Mouse (Mus musculus): Measurements from ENCODE around the gene Adamts7. TPM values are rescaled to one million over a fixed set of nuclear protein-coding genes. Genes with fewer than 3 reads are reported as not detected.

The Adamts7 gene
- polyA plus RNA-seq, 1 experiment from 2014 or later, result 11.2 TPM

DNA sequence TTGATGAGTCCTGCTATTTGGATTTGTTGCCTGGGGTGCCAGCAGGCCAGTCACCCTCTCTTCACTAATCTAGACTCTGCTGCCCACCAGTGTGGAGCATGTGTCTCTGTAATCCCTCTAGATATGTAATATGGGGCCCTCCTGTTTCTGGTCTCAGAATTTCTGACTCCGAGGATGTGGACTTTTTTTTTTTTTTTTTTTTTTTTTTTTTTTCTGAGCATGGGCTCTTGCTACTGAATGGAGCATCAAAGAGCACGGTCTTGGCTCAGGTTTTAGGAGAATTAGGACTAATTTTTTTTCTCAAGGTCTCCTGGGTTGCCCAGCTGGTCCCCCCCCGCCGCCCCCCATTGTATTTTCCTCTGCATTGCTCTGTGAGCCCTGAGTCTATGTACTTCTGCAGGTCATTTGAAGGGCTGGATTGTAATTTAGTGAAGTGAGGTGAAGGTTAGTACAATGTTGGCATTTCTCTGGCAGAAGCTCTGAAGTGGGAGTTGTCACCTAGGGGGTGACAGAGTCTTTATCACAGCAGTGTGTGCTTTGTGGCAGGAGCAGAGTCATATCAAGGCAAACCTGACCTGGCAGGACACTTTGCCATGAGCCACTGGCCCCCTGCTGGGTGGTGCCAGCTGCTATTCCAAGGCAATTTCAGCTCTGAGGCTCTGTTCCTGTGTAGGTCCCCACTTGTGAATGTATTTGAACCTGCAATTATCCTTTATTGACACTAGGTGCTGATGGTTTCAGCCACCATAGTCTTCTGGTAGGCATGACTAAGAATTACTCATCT is 2.0 kb downstream of the Adamts7 start:
- H3K4me2 ChIP-seq, result peak overlapping the region; percentile 92
- H3K4me3 ChIP-seq, result peak overlapping the region; percentile 84
- no peak for ATAC-seq (ENCODE audit: low read depth)
- peak overlapping the region; percentile 84; the same call in 1 of the 2 replicates for H3K9ac ChIP-seq
- H3K36me3 ChIP-seq, result no peaks in the 10 kb centered on the region
- no peak overlapping the region for H3K27ac ChIP-seq (replicated peaks)
- no peaks in the 10 kb centered on the region for H3K27me3 ChIP-seq
- peaks cover 38% of the 10 kb centered on the region for H3K4me1 ChIP-seq (replicated peaks)
- H3K9me3 ChIP-seq, result peaks cover 2% of the 10 kb centered on the region; the same call in 1 of the 2 replicates
- 51% methylated on average over 4 of the region's 4 CpGs for WGBS

DNA sequence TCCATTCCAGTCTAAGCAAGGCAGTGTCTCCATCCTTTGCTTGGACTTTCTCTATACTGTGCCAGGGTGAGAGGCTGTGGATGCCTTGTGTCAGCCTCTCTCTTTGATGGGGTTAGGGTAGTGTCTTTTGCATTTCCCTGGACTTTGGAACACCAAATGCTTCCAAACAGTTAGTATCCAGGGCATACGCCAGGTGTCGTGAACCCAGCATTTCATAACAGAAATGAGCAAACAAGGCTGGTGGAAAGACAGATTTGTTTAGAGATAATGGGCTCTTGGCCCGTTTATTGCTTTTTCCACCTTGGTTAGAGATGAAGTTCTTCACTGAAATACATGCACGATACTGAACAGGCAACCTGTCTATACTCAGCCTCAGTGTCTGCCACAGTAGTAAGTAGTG is 2.7 kb downstream of the Adamts7 start:
- Histone ChIP-seq H3K9me3 (no peaks in the 10 kb centered on the region), H3K9ac (no peak overlapping the region), H3K27ac (replicated peaks) (no peak overlapping the region), H3K36me3 (no peaks in the 10 kb centered on the region), H3K4me1 (replicated peaks) (peaks cover 38% of the 10 kb centered on the region), H3K27me3 (no peaks in the 10 kb centered on the region), H3K4me2 (no peak overlapping the region), H3K4me3 (no peak overlapping the region)
- ATAC-seq (ENCODE audit: low read depth), result no peak
- 93% methylated on average over 4 of the region's 4 CpGs for WGBS

DNA sequence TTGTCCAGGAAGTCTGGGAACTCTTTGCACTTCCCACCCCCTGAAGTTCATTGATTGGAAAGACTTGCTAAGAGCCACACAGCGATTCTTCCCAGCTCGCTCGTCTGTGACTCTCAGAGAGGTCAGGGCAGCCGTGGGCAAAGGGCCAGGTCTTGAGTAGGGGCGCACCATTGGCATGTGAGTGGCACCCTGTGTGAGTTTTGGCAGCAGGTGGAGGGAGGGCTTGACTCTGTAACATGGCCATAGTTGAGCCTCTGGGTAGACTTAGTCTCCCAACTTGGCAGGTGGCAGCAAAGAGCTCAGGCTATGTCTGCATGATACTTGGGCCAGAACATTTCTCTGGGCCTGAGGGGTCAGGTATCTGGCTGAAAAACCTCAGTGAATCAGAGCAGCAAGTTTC is 3.7 kb downstream of the Adamts7 start:
- Histone ChIP-seq H3K4me1 (replicated peaks) (peaks cover 38% of the 10 kb centered on the region), H3K27me3 (no peaks in the 10 kb centered on the region), H3K27ac (replicated peaks) (no peak overlapping the region), H3K4me3 (no peak overlapping the region), H3K9me3 (no peaks in the 10 kb centered on the region), H3K9ac (no peak overlapping the region), H3K36me3 (peaks cover 3% of the 10 kb centered on the region), H3K4me2 (no peak overlapping the region)
- ATAC-seq (ENCODE audit: low read depth), result no peak
- 75% methylated on average over 5 of the region's 5 CpGs for WGBS

DNA sequence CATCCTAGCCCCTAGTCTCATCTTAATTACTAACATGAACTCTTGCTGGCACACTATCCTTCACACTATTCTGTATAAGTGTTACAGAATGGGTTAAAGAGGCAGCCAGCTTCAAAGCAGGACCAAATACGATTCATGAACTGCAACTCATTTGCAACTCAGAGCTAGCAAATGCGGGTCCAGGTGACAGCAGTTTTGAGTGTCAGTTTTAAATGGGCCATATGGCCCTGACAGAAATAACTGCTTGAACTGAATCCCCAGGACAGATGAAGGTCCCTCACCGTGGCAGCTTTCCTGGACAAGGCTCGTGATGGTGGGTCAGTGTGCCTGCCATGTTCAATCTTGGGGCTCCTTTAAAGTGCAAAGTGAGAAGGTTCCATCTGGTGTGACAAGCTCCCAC is 7.1 kb downstream of the Adamts7 start:
- 71% methylated on average over 4 of the region's 4 CpGs for WGBS

DNA sequence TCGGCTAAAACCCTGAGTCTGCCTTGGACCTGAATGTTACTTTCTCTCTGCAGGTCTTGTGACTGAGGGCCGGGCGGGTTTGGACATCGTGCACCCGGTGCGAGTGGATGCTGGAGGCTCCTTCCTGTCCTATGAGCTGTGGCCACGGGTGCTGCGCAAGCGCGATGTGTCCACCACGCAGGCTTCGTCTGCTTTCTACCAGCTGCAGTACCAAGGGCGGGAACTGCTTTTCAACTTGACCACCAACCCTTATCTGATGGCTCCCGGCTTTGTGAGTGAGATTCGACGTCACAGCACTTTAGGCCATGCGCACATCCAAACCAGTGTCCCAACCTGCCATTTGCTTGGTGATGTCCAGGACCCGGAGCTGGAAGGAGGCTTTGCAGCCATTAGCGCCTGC is 8.6 kb downstream of the Adamts7 start:
- no peaks in the 10 kb centered on the region for H3K27me3 ChIP-seq
- no peak overlapping the region for H3K4me2 ChIP-seq
- no peak overlapping the region for H3K9ac ChIP-seq
- peaks cover 4% of the 10 kb centered on the region; the same call in 1 of the 2 replicates for H3K4me1 ChIP-seq (replicated peaks)
- H3K36me3 ChIP-seq, result peaks cover 51% of the 10 kb centered on the region
- no peak overlapping the region for H3K27ac ChIP-seq (replicated peaks)
- H3K9me3 ChIP-seq, result no peaks in the 10 kb centered on the region
- H3K4me3 ChIP-seq, result no peak overlapping the region
- ATAC-seq (ENCODE audit: low read depth), result no peak
- WGBS, result 96% methylated on average over 19 of the region's 19 CpGs

More for the DNA sequence above, 7.1 kb downstream of the Adamts7 start:
- H3K27ac ChIP-seq (replicated peaks), result no peak overlapping the region
- ATAC-seq (ENCODE audit: low read depth), result no peak
- no peaks in the 10 kb centered on the region for H3K9me3 ChIP-seq
- H3K36me3 ChIP-seq, result peaks cover 37% of the 10 kb centered on the region
- no peak overlapping the region for H3K4me2 ChIP-seq
- H3K27me3 ChIP-seq, result no peaks in the 10 kb centered on the region
- H3K4me1 ChIP-seq (replicated peaks), result peaks cover 18% of the 10 kb centered on the region
- no peak overlapping the region for H3K9ac ChIP-seq
- H3K4me3 ChIP-seq, result no peak overlapping the region

DNA sequence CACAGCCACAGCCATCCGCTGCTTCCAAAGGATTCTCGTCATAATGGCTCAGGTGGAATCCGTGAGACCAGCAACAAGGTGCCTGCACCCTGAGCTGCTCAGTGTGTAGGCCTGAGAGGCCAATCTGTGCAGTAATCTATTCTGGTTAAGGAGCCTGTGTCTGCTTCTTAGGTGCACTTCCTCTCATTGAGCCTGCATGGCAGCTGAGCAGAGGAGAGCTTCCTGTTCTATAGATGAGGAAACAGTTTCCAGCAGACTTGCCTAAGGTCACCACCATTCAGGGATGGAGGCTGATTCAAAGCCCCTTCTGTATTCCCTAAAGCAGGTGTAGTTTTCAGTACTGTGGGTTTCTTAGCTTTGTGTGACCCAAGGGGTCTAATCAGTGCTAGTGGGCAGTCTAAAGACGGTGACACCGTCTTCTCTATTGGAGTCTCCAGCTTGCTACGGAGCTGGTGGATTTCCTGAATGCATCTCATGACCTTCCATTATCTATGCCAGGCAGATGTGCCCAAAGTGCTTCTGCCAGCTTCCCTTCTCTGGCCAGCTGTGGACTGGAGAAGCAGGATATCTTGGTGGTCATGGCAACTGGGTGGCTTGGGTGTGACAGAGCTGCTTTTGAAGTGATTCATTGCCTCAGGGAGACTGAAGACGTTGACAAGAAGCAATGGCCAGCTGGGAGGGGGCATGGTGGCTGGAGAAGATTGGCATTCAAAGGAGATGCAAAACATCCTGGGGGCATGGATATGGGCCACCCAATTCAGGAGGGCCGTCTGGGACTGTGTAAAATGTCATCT is 9.9 kb downstream of the Adamts7 start:
- Histone ChIP-seq H3K9ac (no peak overlapping the region), H3K36me3 (peaks cover 64% of the 10 kb centered on the region), H3K4me2 (no peak overlapping the region), H3K4me1 (replicated peaks) (no peaks in the 10 kb centered on the region), H3K27me3 (no peaks in the 10 kb centered on the region), H3K4me3 (no peak overlapping the region), H3K27ac (replicated peaks) (no peak overlapping the region), H3K9me3 (no peaks in the 10 kb centered on the region)
- ATAC-seq (ENCODE audit: low read depth), result no peak
- 79% methylated on average over 8 of the region's 8 CpGs for WGBS

DNA sequence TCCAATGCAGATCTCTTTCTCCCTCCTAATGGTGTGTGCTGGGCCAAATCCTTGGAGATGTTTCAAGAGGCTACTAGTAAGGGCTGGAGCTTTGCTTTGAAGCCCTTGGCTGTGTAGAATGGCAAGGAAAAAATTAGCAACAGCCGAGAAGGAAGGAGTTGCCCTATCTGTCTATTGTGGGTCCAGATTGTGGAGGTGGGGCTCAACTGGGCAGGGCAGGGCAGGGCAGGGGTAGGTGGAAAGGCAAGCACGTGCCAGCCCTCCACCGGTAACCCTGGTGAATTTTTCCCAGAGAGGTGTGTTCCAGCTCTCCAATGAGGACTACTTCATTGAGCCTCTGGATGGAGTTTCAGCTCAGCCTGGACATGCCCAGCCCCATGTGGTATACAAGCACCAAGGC is 10.5 kb downstream of the Adamts7 start:
- Histone ChIP-seq H3K4me3 (no peak overlapping the region), H3K36me3 (peaks cover 70% of the 10 kb centered on the region)
- 93% methylated on average over 3 of the region's 3 CpGs for WGBS

DNA sequence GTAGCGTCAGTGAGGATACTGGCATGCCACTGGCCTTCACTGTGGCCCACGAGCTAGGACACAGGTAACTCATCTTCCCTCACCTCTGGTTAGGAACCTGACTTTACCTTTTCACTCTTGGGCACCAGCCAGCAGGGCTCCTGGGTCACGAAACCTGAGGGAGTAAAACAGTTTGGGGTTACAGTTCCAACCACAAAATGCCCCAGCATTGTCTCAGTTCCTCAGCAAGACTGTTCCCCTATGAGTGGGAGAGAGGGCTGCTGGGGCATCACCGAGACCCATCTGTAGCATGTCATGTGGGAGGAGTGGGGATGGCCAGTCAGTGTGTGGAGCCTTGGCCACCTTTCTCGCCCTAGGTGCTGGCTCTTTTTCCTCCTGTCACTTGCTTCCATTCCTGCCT is 16.5 kb downstream of the Adamts7 start:
- no peak overlapping the region for H3K4me3 ChIP-seq
- no peak for ATAC-seq (ENCODE audit: low read depth)
- H3K27ac ChIP-seq (replicated peaks), result no peak overlapping the region
- 90% methylated on average over 5 of the region's 5 CpGs for WGBS
- H3K9me3 ChIP-seq, result no peaks in the 10 kb centered on the region
- no peak overlapping the region for H3K4me2 ChIP-seq
- H3K9ac ChIP-seq, result no peak overlapping the region
- H3K27me3 ChIP-seq, result no peaks in the 10 kb centered on the region
- H3K4me1 ChIP-seq (replicated peaks), result peaks cover 6% of the 10 kb centered on the region
- H3K36me3 ChIP-seq, result peaks cover 78% of the 10 kb centered on the region

More for the DNA sequence above, 10.5 kb downstream of the Adamts7 start:
- no peaks in the 10 kb centered on the region for H3K4me1 ChIP-seq (replicated peaks)
- H3K27me3 ChIP-seq, result no peaks in the 10 kb centered on the region
- no peak for ATAC-seq (ENCODE audit: low read depth)
- no peak overlapping the region for H3K27ac ChIP-seq (replicated peaks)
- H3K9me3 ChIP-seq, result no peaks in the 10 kb centered on the region
- no peak overlapping the region for H3K4me2 ChIP-seq
- no peak overlapping the region for H3K9ac ChIP-seq

DNA sequence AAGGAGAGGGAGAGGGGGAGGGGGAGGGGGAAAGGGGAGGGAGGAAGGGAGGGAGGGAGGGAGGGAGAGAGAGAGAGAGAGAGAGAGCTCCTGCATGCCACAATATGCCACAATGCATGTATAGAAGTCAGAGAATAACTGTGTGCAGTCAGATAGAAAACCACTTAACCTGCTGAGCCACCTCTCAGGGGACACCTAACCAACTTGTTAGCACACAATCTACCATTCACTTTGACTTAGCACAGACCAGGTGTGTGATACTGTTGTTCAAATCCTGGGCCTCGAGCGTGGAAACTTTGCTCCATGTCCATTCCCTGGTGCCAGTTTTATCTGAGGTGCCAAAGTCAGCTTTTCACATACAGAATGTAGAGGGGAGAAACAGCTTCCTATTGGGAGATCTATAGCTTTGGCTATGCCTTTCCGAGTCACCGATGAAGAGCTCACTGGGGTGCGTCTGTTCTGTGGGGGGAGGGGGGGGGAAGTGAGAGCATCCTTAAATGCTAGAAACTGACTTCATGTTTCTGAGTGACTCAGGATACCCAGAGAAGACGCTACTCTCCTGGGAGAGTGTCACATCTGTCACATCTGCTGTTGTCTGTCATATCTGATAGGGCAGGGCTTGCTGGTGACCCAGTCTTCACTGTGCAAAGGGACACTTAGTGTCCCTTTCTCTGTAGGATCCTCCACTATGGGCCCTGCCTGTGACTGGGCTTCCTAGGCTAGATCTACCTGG is 19.0 kb downstream of the Adamts7 start:
- no peak overlapping the region for H3K9ac ChIP-seq
- H3K4me3 ChIP-seq, result no peak overlapping the region
- H3K4me1 ChIP-seq (replicated peaks), result peaks cover 7% of the 10 kb centered on the region
- no peak overlapping the region for H3K4me2 ChIP-seq
- WGBS, result 85% methylated on average over 6 of the region's 6 CpGs
- no peaks in the 10 kb centered on the region for H3K9me3 ChIP-seq
- ATAC-seq (ENCODE audit: low read depth), result no peak
- peaks cover 77% of the 10 kb centered on the region for H3K36me3 ChIP-seq
- H3K27me3 ChIP-seq, result no peaks in the 10 kb centered on the region
- no peak overlapping the region for H3K27ac ChIP-seq (replicated peaks)

DNA sequence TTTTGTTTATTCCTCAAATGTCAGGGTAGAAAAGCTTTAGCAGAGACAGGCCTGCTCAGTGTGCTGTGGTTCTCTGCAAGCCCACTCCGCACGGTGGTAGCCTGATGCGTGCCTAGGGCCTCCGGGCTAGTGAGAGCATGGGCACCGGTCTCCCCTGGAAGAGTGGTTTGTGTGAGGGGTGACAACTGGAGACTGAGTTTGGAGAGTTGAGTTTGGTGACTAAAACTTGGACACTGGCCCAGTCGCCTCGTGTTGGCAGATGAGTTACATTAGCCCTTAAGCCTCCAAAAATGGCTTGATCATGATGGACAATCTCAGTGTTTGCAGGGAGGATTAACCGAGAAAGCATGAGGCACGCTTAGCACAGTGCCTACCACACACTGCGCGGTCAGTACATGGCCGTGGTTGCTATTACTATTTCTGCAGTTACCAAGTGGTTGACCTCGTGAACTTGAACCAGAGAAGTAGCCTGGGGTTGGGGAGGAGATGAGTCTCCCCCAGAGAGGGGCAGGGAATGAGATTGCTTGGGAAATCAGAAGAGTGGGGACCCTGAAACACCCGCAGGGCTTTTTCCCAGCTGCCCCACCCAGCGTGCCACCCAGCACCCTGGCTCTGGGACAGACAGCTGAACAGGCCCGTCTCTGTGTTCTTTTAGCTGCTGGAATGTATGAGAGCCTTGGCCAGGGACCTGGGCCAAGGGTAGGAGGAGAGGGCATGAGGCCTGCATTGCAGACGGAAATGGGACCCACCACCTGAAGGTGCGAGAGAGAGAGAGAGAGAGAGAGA is 20.0 kb downstream of the Adamts7 start:
- Histone ChIP-seq H3K4me3 (no peak overlapping the region), H3K36me3 (peaks cover 77% of the 10 kb centered on the region), H3K4me1 (replicated peaks) (peaks cover 7% of the 10 kb centered on the region), H3K27ac (replicated peaks) (no peak overlapping the region), H3K27me3 (no peaks in the 10 kb centered on the region), H3K4me2 (no peak overlapping the region), H3K9me3 (no peaks in the 10 kb centered on the region), H3K9ac (no peak overlapping the region)
- ATAC-seq (ENCODE audit: low read depth), result no peak
- WGBS, result 89% methylated on average over 18 of the region's 18 CpGs

DNA sequence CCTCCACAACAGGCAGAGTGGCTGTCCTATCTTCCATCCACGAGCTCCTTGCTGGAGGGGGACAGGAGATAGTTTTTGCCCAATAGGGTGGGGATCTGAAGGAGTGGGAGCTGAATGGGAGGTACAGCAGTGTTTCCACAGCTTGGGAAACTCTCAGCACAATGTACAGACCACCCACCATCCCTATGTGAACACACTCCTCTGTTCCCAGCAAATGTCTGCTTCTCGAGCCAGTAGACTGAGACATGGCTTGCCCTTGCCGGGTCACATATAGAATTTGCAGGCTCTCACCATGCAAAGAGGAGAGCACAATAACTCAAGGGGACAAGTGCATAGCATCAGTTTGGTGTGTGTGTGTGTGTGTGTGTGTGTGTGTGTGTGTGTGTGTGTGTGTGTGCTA is 20.7 kb downstream of the Adamts7 start:
- no peaks in the 10 kb centered on the region for H3K27me3 ChIP-seq
- no peak overlapping the region for H3K27ac ChIP-seq (replicated peaks)
- WGBS, result 68% methylated on average over 3 of the region's 3 CpGs
- H3K9me3 ChIP-seq, result no peaks in the 10 kb centered on the region
- no peak for ATAC-seq (ENCODE audit: low read depth)
- no peak overlapping the region for H3K4me2 ChIP-seq
- no peak overlapping the region for H3K9ac ChIP-seq
- H3K4me3 ChIP-seq, result no peak overlapping the region
- H3K4me1 ChIP-seq (replicated peaks), result peaks cover 7% of the 10 kb centered on the region
- peaks cover 78% of the 10 kb centered on the region for H3K36me3 ChIP-seq
